Mouse (Mus musculus): ENCODE data around the gene Btk. TPM values are rescaled to one million over a fixed set of nuclear protein-coding genes. Genes with fewer than 3 reads are reported as not detected.

Btk gene
- 61.0 and 66.6 TPM in 2 replicates for total RNA-seq (2015)
- 48.4 and 78.0 TPM in 2 replicates for total RNA-seq (2017)

DNA sequence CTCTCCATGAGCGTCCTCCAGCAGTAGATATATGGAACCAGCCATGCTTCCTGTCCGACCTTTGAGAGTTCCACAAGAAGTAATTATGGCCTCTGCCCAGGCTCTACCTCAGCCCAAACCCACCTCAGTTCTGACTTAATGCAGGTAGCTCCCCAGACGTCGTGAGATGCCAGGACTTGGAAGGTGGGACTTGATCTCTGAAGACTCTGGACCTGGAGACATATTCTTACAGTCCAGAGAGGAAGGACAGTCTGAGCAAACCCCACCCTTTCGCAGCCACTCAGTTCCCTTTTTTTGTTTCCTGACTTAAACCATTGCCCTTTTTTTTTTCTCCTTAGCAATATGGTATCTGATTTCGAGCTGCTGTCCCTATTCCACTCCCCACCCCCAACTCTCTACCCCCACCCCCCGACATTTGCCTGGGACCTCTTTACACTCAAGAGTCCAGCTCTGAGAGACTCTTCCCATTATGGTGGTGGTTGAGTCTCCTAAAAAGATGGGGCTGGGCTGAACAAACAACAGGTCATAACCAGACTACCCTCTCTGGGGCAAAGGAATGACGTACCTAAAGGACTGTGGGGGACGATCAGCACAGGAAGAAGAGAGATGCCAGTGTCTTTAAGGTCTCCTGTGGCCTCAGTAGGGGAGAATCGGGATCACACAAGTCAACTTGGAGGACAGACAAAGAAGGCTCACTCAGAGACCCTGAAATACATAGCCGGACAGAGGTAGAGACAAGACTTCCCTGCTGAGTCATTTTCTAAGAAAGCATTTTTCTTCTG, at the start of gene Btk:
Gene Btk, minus strand, starts transcription at position 683 of the 782 bp plus-strand sequence.
- peak; percentile 18; the same call in 1 of the 2 replicates for ATAC-seq (replicated peaks; ENCODE audit: poor library complexity)

DNA sequence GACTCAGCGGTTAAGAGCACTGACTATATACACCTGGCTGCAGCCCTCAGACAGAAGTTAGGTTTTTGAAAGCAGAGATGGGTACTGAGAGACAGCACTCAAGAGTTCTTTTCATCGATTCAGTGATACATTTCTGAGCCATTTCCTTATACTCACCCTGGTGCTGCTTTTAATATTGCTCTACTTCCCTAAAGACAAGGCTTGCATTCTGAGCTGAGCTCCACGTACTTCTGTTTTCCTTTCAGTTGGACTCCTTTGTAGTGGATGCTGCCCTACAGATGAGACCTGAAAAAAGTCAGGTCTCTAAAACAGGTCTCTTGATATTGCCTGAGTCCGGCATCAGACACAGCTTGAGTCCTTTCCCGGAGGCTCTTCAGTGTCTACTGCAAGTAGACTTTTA, 49.3 kb upstream of the Btk start:
- peak; percentile 65 for ATAC-seq (replicated peaks; ENCODE audit: poor library complexity)

DNA sequence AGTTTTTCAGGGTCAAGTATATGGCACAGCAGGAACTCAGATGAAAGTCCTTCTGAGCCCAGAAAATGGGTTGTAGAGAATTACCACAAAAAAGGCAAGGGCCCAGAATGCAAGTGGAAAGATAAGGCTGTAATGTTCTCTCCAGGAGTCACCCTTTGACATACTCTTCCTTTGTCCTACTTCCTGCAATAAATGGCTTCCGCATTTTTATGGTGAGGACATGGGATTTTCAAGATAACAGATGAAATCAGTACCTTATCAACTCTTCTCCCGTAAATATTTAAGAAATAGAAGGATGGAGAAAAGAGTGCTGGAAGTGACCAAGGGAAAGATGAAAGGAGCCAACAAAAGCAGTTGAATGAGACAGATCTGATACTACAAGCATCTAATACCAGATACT, 44.8 kb upstream of the Btk start:
- no peak for ATAC-seq (replicated peaks; ENCODE audit: poor library complexity)

DNA sequence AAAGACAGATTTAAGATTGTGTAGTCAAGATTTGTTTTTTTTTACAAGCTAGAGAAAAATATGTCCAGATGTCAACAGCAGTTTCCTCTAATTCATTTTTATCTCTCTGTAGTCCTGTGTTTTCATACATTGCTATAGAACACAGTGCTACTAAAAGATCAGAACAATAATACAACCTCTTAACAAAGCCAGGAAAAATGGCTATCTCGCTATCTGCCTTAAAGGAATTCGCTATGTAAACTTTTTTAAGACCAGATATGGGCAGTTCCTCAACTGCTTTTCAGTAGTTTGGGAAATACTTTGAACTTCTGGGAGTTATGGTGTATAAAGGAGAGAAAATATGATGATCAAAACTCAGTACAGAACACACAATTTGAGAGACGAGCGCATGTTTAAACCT, 40.0 kb upstream of the Btk start:
- no peak for ATAC-seq (replicated peaks; ENCODE audit: poor library complexity)

DNA sequence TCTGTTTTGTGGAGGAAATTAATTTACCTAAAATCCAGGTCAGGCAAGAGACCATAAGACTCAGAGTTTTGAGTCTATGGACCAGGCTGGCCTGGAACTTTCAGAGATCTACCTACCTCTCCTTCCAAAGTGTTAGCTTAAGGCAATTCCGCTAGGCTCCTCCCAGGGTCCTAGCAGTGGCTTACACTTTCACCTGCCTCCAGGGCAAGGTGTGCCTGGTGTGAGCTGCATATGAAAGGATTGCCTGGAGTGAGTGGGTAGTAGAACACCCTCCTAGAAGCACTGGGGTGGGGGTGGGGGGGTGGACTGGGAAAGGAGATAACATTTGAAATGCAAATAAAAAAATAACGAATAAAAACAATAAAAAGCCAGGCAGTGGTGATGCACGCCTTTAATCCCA, 38.3 kb upstream of the Btk start:
- ATAC-seq (replicated peaks; ENCODE audit: poor library complexity) = no peak

DNA sequence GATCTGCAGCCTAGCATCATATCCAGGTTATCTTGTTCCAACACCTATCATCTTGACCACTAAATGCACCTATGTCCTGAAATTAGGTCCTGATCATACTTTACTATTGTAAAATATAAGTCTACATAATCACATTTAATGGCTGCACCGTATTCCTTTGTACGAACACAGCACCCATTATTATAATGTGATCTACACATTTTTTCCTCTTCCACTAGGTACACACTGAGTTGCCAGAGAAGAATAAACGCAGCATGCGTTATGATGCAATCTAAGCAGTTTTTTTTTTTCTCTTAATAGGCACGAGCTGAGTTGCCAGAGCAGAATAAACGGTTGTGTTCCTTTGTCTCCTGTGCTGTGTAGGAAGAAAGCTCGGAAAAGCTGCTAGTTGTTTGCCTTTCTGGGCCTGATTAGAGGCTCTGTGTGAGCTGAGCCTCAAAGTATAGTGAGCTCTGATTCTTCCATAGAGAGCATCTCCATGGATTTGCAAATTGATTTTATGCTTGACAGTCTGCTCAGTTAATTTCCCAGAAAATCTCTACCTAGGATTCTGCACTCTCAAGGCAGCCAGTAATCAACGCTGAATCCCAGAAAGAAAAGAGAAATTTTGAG, 37.0 kb upstream of the Btk start:
- ATAC-seq (replicated peaks; ENCODE audit: poor library complexity) = no peak

DNA sequence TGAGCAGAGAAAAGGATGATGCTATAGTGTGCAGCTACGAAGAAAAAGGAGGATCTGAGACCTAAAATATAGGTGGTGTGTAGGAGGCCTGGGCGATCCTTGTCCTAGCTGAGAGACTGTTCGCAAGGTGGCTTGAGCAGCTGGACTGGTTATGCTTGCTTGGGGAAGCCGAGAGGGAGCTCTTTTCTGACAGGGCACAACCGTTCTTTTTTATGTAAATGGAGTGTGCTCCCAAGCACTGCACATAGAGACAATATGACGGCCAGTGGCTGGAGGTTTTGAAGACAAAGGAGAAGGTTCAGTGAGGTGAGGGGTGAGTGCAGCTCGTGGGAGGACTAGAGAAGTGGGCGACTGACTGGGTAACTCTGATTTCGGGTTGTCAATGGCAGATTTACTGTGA, 36.3 kb upstream of the Btk start:
- no peak for ATAC-seq (replicated peaks; ENCODE audit: poor library complexity)

DNA sequence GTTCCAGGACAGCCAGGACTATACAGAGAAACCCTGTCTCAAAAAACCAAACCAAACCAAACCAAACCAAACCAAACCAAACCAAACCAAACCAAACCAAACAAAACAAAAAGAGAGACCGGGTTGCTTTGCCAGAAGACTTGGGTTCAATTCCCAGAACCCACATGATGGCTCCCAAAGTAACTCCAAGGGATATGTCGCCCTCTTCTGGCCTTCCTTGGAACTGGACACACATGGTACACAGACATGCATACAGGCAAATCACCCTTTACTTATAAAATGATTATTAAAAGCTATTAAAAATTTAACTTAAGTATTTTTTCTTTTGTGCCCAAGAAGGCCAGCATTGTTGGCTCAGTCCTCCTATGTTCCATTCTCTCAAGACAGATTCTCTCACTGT, 30.9 kb upstream of the Btk start:
- ATAC-seq (replicated peaks; ENCODE audit: poor library complexity) = no peak

DNA sequence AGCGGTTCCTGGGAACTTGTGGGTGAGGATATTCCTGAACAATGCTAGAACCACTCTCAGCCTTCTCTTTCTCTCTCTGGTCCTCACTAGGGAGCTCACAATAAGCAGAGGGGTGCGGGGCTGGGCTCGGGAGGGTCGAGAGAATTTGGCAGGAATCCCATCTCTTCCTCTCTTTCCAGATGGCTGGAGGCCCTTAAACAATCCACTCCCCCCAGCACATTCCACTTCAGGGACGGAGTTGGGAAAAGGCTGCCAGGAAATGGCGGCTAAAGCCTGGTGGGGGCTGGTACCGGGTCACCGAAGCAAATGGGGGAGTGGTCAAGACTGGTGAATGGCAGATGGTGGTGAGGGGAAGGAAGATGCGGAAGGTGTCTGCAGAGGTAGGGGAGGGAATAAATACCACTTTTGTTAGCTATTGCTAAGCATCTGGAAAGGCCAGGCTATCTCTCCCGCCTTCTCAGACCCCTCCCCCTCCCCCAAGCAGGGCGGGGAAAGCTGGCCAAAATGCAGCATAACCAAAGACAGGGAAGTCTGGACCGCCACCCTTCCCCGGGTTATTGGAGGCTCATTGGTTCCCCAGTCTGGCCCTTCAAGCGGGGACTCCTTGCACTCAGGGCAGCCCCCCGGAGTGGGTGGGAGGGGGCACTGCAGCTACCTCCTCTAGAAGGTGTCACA, 29.1 kb upstream of the Btk start:
- peak; percentile 87 for ATAC-seq (replicated peaks; ENCODE audit: poor library complexity)

DNA sequence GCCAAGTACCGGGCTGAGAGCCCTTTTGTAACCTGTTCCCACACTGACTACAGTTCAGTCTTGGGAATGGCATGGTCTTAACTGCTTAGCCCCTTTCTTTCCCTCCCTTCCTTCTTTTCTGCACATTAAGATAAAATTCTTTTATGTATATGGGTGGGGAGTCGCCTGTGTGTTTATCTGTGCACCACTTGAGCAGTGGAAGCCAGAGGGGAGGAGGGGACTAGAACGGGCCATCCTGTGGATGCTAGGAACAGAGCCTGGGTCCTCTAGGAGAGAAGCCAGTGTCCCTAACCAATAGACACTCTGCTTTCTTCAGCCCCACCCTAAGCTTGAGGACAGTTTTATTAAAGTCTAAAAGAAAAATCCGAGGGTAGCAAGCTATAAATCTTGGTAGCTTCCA, 27.6 kb upstream of the Btk start:
- ATAC-seq (replicated peaks; ENCODE audit: poor library complexity) = 0 out of 2 replicates have a peak, but pooled peaks have one; percentile 21

DNA sequence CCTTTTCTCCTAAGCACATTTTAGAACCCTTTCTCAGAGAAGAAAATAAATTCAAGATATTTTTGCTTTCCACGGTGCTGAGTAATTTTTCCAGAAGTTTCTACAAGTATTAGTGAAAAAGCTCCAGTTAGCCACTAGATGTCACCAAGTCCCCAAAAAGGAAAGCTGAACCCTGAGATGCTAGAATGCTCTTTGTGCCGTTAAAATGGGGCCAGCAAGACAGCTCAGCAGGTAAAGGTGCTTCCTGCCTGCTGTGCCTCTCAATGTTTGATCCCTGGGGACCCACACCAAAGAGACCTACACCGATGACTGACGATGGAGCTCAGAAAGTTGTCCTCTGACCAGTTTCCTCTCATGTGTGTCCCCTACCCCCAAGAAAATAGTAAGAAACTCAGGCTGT, 26.1 kb upstream of the Btk start:
- peak; percentile 57 for ATAC-seq (replicated peaks; ENCODE audit: poor library complexity)

DNA sequence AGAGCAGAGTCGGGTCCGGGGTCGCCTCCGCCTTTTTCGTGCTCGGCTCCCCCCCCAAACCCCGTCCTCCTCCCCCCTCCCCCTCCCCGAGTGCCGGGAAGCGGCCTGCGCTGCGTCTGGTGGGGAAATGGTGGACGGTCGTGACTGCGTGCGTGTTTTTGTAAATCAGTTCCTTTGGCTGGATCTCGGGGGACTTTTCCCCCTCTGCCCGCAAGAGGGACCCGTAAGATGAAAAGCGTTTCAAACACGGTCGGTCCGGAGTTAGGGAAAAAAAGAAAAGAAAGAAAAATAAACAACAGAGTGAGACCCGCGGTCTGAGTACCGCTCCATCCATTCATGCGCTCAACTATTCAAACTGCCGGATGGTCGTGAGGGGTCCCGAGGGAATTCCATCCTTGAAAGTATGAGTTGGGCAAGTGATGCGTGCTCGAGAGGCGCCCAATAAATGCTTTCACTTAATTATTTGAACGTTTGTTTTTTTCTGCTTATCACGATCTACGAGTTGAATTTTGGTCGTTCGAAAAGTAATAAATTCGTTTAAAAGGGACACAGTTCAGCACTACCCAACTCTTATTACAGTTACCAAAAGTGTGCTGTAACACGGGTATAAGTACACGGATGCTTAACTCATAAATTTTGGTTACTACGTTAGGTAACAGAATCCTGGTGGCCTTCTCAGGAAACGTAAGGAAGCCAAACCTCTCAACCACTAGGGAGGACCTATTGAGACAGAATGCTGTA, 18.2 kb upstream of the Btk start:
- ATAC-seq (replicated peaks; ENCODE audit: poor library complexity) = peak; percentile 49

DNA sequence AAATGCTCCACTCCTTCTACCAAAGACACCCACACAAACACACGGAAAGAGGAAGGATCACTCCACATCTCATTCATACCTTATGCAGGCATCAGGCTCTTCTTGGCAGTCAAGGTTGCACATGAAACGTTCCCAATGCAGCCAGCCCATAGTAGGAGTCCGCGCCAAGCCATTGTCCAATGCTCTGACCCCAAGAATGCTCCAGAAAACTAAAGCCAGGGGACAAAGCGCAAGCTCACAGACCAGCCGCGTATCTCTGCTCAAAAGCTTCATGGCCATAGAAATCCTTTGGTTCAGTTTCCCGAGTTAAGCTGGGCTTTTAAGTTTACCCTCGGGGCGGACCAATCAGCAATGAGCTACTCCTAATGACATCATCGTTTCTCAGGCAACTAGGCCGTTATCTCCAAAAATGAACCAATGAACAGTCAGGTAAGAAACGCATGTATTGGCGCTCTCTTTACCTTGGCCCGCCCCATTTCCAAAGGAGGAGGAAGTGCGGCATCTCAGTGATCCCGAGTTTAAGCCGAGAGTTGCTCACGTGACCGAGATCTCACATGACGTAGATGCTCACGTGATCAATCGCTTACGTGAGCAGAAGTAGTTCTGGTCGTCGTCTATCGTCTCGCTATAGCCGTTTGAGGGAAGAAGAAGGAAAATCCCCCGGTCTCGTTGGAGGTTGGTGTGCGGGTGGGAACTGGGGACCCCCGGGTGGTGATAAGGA, 17.4 kb upstream of the Btk start, which contains the start of the genes Gla and Hnrnph2:
Gene Gla, minus strand, starts transcription at position 467 of the 721 bp plus-strand sequence.
Gene Hnrnph2, plus strand, starts transcription at position 521 of the 721 bp plus-strand sequence.
- ATAC-seq (replicated peaks; ENCODE audit: poor library complexity) = peak; percentile 84

DNA sequence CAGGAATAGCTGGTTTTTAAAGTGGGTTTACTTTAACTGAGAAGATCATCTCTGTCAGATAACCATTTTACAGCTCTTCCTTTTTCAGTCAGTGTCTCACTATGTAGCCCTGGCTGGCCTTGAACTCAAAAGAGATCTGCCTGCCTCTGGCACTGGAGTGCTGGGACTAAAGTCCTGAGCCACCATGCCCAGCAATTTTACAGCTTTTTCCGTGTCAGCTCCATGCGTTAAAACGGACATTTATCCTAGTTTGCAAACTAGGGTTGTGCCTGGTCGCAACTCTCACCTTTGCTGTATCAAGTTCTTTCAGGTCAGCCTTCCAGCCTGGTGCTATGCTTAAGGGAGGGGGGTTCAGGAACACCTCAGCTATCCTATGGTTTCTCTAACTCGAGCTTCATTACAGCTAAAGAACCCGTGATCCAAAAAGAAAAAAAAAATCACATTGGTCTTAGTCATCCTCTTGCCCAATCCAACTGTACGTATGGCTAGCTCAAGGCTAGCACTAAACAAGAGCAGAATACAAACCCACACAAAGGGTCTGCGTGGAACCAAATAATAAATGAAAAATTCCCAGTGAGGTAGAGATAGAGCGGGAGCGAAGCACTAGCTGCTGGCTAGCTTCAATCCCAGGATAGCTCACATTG, 16.7 kb upstream of the Btk start:
- ATAC-seq (replicated peaks; ENCODE audit: poor library complexity) = peak; percentile 32

DNA sequence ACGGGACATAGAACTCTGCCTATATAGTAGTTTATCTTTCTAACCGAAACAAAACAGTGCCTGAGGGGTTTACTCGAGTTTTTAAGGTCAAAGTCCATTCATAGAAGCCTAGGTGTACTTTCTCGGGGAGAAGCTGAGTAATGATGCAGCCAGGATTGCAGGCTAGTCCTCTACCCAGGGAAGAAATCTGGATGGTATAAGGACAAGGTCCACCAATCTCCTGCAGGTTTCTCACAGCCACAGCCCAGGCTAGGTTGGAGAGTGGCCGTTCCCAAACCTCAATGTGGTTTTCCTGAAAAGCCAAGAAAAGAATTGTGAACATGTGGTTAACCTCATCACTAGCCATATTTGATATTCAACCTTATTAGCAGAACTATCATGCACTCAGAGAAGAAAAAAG, 6.5 kb upstream of the Btk start:
- ATAC-seq (replicated peaks; ENCODE audit: poor library complexity) = no peak

DNA sequence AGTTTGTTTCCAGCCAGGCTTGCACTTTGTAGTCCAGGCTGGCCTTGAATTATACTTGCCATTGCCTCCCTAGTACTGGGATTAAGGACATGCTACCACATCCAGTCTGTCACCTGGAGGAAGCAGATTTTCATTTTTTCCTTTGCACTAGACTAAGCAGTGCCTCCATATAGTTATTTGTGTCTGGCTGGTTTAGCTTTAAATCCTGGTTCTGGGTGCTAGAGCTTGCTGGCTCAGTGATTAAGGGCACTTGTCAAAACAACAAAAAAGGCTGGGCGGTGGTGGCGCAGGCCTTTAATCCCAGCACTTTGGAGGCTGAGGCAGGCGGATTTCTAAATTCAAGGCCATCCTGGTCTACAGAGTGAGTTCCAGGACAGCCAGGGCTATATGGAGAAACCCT, 5.6 kb upstream of the Btk start:
- no peak for ATAC-seq (replicated peaks; ENCODE audit: poor library complexity)

DNA sequence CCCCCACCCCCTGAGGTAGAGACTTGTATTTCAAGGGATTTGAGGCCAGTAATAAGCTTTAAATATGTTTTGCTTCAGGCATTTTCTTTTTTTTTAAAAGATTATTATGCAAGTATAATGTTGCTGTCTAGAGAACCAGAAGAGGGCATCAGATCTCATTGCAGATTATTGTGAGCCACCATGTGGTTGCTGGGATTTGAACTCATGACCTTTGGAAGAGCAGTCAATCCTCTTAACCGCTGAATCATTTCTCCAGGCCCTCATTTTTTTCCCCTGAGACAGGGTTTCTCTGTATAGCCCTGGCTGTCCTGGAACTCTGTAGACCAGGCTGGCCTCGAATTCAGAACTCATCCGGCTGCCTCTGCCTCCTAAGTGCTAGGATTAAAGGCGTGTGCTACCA, 4.9 kb upstream of the Btk start:
- no peak for ATAC-seq (replicated peaks; ENCODE audit: poor library complexity)

DNA sequence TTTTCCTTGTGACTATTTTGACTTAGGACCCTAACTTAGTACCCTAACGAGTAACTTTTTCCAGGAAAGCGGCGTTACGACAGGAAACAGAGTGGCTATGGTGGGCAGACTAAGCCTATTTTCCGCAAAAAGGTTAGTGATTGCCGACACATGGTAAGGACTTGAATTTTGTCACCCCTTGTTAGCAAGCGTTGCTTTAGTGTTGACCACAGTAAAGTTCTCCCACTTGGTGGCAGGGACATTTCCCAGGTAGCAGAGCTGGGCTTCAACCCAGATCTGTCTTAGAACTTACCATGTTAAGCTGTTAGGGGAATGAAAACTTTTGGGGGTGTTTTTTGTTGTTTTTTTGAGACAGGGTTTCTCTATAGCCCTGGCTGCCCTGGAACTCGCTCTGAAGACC, 3.1 kb upstream of the Btk start:
- ATAC-seq (replicated peaks; ENCODE audit: poor library complexity) = no peak

DNA sequence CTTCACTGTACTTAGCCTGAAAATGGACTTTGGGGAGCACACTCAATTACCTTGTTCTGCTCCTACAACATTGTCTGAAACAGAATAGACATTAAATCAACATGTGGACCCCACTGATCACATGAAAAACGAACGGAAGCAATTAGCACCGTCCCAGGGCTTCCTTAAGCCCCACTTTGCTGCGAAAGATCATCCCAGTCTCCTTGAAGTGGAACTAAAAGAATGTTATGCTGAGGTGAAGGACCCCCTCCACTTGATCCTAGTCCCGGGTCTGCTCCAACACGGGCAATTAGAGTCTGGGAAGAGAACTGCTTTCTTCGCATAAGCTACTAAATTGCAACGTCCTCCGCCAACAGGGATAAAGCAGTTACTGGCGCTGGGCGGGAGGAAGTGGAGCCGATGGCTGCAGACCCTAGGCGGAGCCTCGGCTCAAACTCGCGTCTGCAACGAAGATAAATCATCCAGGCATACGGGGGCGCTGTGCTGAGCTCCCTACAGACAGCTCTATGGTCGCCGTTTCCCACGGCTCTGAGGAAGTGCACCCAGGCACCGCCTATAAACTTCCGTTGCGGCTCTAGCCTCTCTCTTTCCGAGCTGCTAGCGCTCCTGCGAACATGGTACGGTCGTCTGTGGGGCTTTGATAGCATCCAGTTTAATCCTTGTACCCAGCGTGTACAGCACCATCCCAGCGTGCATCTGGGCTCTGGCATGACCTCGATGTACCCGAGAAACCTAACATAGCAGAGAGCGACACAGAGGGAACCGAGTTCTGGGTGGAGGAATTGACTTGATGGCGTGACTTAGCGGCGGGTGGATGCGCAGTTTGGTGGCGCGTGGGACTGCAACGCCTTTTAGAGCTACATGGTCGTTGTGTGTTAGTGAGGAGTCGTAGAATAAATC, 2.0 kb upstream of the Btk start, which contains the start of gene Rpl36a:
Gene Rpl36a, plus strand, starts transcription at position 552 of the 900 bp plus-strand sequence.
- peak; percentile 80 for ATAC-seq (replicated peaks; ENCODE audit: poor library complexity)
